Mouse (Mus musculus) layer of hippocampus, postnatal 14 days (tissue): ENCODE data around the gene Pcyt1b. TPM values are rescaled to one million over a fixed set of nuclear protein-coding genes. Genes with fewer than 3 reads are reported as not detected.

Experiments used
- DNase-seq, 2 experiments: peaks; one replicate each; pipeline ENCODE4 v3.0.0; 2021 to 2022; ENCODE audit warnings: low spot score in 2 of 2, mixed read lengths in 1 of 2
- total RNA-seq, 2 experiments: library from RNA; stranded (reverse); gene quantifications; 2 replicates each; pipeline ENCODE4 v1.2.3; 2021

Gene Pcyt1b
- total RNA-seq, 2 experiments from 2014 or later = 43.1 to 44.4 TPM

DNA sequence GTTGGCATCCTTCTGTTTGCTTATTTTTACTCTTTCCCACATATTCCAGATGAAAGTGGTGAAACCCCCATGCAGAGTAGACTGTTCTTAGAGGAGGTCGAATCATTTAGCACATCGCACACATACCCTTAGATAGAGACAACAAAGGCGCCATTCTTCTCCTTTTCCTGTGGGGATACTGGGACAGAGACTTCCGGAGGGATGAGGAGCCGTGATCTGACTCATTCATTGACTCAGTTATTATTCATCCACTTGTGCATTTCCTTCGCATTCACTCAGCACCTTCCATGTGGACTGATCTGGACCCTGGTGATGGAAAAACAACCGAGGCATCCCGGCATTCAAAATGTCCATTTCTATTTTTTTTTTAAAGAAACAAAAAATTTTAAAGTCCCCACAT lies 76.2 kb downstream of the Pcyt1b start:
- DNase-seq = no peak

DNA sequence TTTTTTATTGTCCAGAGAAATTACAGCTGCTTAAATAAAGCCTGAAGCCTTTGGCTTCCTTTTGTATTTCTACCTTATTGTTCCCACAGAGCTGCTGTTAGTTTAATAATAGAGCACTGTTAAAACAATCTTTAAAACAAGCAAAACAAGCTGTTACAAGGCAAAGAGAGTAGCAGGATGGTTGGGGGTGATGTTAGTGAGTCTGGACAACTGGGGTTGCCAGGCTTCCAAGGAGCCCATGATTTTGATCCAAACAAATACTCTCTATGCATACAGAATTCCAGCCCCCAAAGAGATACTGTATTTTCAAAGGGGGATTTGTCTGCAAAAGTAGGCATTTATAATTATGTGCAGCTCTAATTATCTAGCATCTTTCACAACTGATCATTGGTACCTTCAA lies 77.7 kb downstream of the Pcyt1b start:
- no peak for DNase-seq

DNA sequence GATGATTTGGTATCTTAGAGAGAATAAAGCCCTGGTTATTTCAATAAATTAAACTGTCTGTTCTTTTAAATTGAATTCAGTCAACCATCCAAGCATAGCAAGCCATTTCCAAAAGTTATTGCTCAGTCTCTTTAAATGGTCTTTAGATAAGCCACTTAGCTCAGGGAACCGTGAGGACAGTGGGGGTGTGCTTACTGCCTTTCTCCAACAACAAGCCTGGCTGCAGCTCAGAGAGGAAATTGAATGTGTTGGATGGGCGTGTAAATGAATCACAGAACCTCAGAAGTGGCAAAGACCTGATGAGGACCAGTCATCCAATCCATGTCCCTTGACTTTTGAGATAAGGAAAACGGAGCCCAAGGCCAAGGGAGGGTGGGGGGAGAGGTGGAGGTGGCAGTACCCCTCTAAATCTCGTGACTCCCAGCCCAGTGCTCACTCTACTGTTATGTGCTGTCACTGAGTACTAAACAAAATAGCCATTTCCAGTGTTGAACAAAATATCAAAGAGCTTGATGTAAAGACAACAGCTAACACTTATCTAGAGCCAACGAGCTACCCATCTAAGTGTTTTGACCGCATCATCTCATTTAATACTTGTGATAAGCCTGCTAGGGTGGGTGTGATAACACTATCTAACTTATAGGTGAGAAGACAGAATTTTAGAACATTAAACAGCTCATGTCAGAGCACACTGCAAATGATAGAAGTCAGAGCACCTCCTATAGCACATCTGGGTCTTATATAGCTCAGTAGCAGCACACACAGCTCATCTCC lies 78.5 kb downstream of the Pcyt1b start:
- DNase-seq = no peak

GRCm38 (mm10) chrX:93749165-93749564 lies 94.5 kb downstream of the Pcyt1b start:
- no peak for DNase-seq

- DNase-seq = no peak
Observed at GRCm38 (mm10) chrX:93750566-93750965, 95.9 kb downstream of the Pcyt1b start.

DNA sequence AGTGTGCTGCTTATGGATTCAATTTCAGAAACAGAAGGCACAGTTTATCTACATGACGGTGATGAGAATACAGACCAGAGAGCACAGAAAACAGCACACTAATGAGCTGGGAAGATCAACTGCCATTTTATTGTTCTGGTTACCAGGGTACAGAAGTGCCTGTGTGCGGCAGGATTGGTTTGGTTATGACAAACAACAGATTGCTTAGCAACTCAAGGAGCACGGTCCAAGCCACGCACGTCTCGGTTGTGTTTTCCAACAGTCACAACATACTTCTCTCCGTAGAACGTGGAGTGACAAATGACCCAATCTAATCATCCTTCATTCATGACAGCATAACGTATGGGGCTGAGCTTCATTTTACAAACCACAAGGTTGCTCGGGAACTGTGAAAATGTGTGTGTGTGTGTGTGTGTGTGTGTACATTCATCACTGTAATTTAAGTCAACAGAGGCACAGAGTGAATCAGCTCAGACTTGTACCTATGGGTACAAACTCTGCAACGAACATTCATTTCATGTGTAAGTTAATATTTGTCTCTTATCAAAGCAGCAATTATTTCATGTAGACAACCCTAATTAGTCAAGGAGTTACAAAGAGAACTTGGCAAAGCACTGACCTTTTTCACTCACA lies 100.7 kb downstream of the Pcyt1b start:
- peak in 1 of 2 experiments; percentile 6 for DNase-seq

- DNase-seq = no peak
Observed at GRCm38 (mm10) chrX:93756867-93757455, 102.3 kb downstream of the Pcyt1b start.

DNA sequence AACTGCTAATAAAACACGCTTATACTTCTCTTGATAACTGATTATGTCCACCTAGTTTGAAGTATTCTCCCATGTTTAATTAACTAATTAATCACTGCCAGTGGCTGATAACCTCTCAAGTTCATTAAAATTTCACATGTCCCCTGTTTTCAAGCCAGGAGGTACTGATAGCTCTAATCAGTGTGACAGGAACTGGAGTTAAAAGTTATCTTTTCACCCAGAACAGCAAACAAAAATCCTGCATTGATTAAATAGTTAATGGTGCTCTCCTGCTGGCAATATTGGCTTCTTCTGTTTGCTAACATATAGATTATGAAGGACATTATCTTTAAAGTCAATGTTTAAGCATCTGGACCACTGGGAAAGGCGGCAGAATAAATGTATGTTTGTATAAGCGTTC lies 106.1 kb downstream of the Pcyt1b start:
- no peak for DNase-seq

DNA sequence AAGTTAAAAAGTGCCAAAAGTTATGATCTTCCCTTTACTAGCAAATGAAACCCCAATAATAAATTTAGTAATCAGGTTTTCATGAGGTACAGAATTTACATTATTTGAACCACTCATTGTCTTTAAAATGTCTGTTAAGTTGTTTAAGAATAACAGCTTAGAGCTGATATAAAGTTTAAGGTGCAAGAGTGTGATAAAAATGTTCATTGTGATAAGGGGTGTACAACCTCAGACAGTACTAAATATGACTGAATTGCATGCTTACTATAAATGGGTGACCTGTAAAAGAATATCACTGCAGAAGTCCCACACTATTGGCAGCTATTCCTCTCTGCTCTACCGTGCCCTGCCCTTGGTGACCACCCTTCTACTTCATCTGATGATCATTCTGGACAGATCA lies 134.9 kb downstream of the Pcyt1b start:
- no peak for DNase-seq

DNA sequence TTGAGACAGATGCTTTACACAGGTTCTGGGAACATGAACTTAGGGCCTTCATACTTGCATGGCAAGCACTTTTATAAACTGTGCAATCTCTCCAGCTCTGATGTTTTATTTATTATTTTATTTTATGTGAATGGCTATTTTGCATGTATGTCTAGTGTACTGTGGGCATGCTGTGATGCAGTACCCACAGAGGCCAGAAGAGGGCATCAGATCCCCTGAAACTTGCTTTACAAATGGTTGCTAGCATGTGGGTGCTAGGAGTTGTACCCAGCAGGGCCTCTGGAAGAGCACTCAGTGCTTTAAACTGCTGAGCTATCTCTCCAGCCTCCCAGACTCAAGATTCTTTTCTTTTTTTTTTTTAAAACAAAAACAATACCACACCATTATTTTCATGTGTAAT lies 138.5 kb downstream of the Pcyt1b start:
- peak in 1 of 2 experiments; percentile 2 for DNase-seq

Other genes starting within 250 kb of the Pcyt1b start
- 10 to 100 TPM in 1 of 2 experiments, 1 to 10 TPM in 1; 9.2 to 10.2 TPM for gene Pola1, start 22.7 kb upstream of the Pcyt1b start, total RNA-seq
- gene Pdk3, start 177.3 kb downstream of the Pcyt1b start, total RNA-seq = 10 to 100 TPM; 39.1 to 42.5 TPM